Mouse (Mus musculus): ENCODE data around the gene Sik2. TPM values are rescaled to one million over a fixed set of nuclear protein-coding genes. Genes with fewer than 3 reads are reported as not detected.

The Sik2 gene
- polyA plus RNA-seq, 1 experiment from 2014 or later, result 10.1 TPM

GRCm38 (mm10) chr9:50848821-50849220, 160.1 kb downstream of the Sik2 start:
- Histone ChIP-seq H3K4me1 (replicated peaks; ENCODE audit: control insufficient read depth, insufficient read depth) (no peaks in the 10 kb centered on the region), H3K36me3 (ENCODE audit: control insufficient read depth, insufficient read depth, low read length) (no peaks in the 10 kb centered on the region), H3K9ac (ENCODE audit: low read length) (no peak overlapping the region), H3K27ac (replicated peaks) (0 out of 2 replicates have a peak overlapping the region, but pooled peaks have one; percentile 25), H3K4me2 (replicated peaks; ENCODE audit: low read depth) (no peak overlapping the region), H3K9me3 (ENCODE audit: control insufficient read depth, low read length) (no peaks in the 10 kb centered on the region), H3K27me3 (ENCODE audit: control insufficient read depth, insufficient read depth, low read length) (no peaks in the 10 kb centered on the region), H3K4me3 (ENCODE audit: low read depth, low read length) (no peak overlapping the region)
- DNase-seq (ENCODE audit: low spot score) (no peak), ATAC-seq (ENCODE audit: low FRiP score, low TSS enrichment) (no peak)
- no peak for TF ChIP-seq EP300 (optimal IDR thresholded peaks at IDR 0.05)
- no peak for TF ChIP-seq CTCF (IDR thresholded peaks at IDR 0.05; ENCODE audit: low read depth)
- 52% methylated on average over 5 of the region's 5 CpGs for WGBS

GRCm38 (mm10) chr9:50847606-50848368, 161.1 kb downstream of the Sik2 start:
- Histone ChIP-seq H3K27ac (replicated peaks) (no peak overlapping the region), H3K4me1 (replicated peaks; ENCODE audit: control insufficient read depth, insufficient read depth) (no peaks in the 10 kb centered on the region), H3K4me2 (replicated peaks; ENCODE audit: low read depth) (no peak overlapping the region), H3K9ac (ENCODE audit: low read length) (no peak overlapping the region), H3K36me3 (ENCODE audit: control insufficient read depth, insufficient read depth, low read length) (no peaks in the 10 kb centered on the region), H3K9me3 (ENCODE audit: control insufficient read depth, low read length) (no peaks in the 10 kb centered on the region), H3K27me3 (ENCODE audit: control insufficient read depth, insufficient read depth, low read length) (no peaks in the 10 kb centered on the region), H3K4me3 (ENCODE audit: low read depth, low read length) (no peak overlapping the region)
- 41% methylated on average over 12 of the region's 12 CpGs for WGBS
- TF ChIP-seq CTCF (IDR thresholded peaks at IDR 0.05; ENCODE audit: low read depth) (no peak), EP300 (optimal IDR thresholded peaks at IDR 0.05) (no peak)
- ATAC-seq (ENCODE audit: low FRiP score, low TSS enrichment) (no peak), DNase-seq (ENCODE audit: low spot score) (peak; percentile 25)

GRCm38 (mm10) chr9:50847133-50847532, 161.7 kb downstream of the Sik2 start:
- WGBS, result 81% methylated on average over 6 of the region's 6 CpGs

GRCm38 (mm10) chr9:50845547-50845946, 163.3 kb downstream of the Sik2 start:
- Histone ChIP-seq H3K27me3 (ENCODE audit: control insufficient read depth, insufficient read depth, low read length) (no peaks in the 10 kb centered on the region), H3K27ac (replicated peaks) (no peak overlapping the region), H3K9ac (ENCODE audit: low read length) (no peak overlapping the region), H3K4me2 (replicated peaks; ENCODE audit: low read depth) (no peak overlapping the region), H3K4me3 (ENCODE audit: low read depth, low read length) (no peak overlapping the region), H3K4me1 (replicated peaks; ENCODE audit: control insufficient read depth, insufficient read depth) (no peaks in the 10 kb centered on the region), H3K36me3 (ENCODE audit: control insufficient read depth, insufficient read depth, low read length) (no peaks in the 10 kb centered on the region), H3K9me3 (ENCODE audit: control insufficient read depth, low read length) (no peaks in the 10 kb centered on the region)
- 74% methylated on average over 9 of the region's 9 CpGs for WGBS
- no peak for DNase-seq (ENCODE audit: low spot score)
- no peak for ATAC-seq (ENCODE audit: low FRiP score, low TSS enrichment)
- TF ChIP-seq EP300 (optimal IDR thresholded peaks at IDR 0.05), result no peak
- TF ChIP-seq CTCF (IDR thresholded peaks at IDR 0.05; ENCODE audit: low read depth), result no peak

More at GRCm38 (mm10) chr9:50847133-50847532, 161.7 kb downstream of the Sik2 start:
- no peaks in the 10 kb centered on the region for H3K4me1 ChIP-seq (replicated peaks; ENCODE audit: control insufficient read depth, insufficient read depth)
- H3K36me3 ChIP-seq (ENCODE audit: control insufficient read depth, insufficient read depth, low read length), result no peaks in the 10 kb centered on the region
- DNase-seq (ENCODE audit: low spot score) (no peak), ATAC-seq (ENCODE audit: low FRiP score, low TSS enrichment) (no peak)
- H3K4me2 ChIP-seq (replicated peaks; ENCODE audit: low read depth), result no peak overlapping the region
- H3K27ac ChIP-seq (replicated peaks), result no peak overlapping the region
- TF ChIP-seq EP300 (optimal IDR thresholded peaks at IDR 0.05), result no peak
- TF ChIP-seq CTCF (IDR thresholded peaks at IDR 0.05; ENCODE audit: low read depth), result no peak
- no peaks in the 10 kb centered on the region for H3K9me3 ChIP-seq (ENCODE audit: control insufficient read depth, low read length)
- no peak overlapping the region for H3K4me3 ChIP-seq (ENCODE audit: low read depth, low read length)
- H3K27me3 ChIP-seq (ENCODE audit: control insufficient read depth, insufficient read depth, low read length), result no peaks in the 10 kb centered on the region
- H3K9ac ChIP-seq (ENCODE audit: low read length), result no peak overlapping the region

GRCm38 (mm10) chr9:50845081-50845480, 163.8 kb downstream of the Sik2 start, which contains the start of gene Ppp2r1b:
Ppp2r1b (plus strand) TSS chr9:50845301.
- DNase-seq (ENCODE audit: low spot score) (no peak), ATAC-seq (ENCODE audit: low FRiP score, low TSS enrichment) (no peak)
- H3K36me3 ChIP-seq (ENCODE audit: control insufficient read depth, insufficient read depth, low read length), result no peaks in the 10 kb centered on the region
- 91% methylated on average over 3 of the region's 3 CpGs for whole genome bisulfite sequencing
- no peaks in the 10 kb centered on the region for H3K9me3 ChIP-seq (ENCODE audit: control insufficient read depth, low read length)
- TF ChIP-seq EP300 (optimal IDR thresholded peaks at IDR 0.05) (no peak), CTCF (IDR thresholded peaks at IDR 0.05; ENCODE audit: low read depth) (no peak)
- H3K4me1 ChIP-seq (replicated peaks; ENCODE audit: control insufficient read depth, insufficient read depth), result no peaks in the 10 kb centered on the region
- no peak within 1 kb of the TSS for H3K9ac ChIP-seq (ENCODE audit: low read length)
- H3K27me3 ChIP-seq (ENCODE audit: control insufficient read depth, insufficient read depth, low read length), result no peaks in the 10 kb centered on the region
- no peak within 1 kb of the TSS for H3K27ac ChIP-seq (replicated peaks)
- H3K4me2 ChIP-seq (replicated peaks; ENCODE audit: low read depth), result no peak within 1 kb of the TSS
- no peak within 1 kb of the TSS for H3K4me3 ChIP-seq (ENCODE audit: low read depth, low read length)

Other genes starting within 250 kb of the Sik2 start
- 7.2 and 8.3 TPM in 2 replicates for gene Fdxacb1, start 240.8 kb downstream of the Sik2 start, polyA plus RNA-seq (2015; fragmentation: Nextera tagmentation; extraction: Ambion mirVana)
- gene Alg9, start 234.1 kb downstream of the Sik2 start, polyA plus RNA-seq (2015; fragmentation: Nextera tagmentation; extraction: Ambion mirVana), result 19.7 and 19.8 TPM in 2 replicates
- 36.8 and 41.3 TPM in 2 replicates for gene 1110032A03Rik, start 233.6 kb downstream of the Sik2 start, polyA plus RNA-seq (2015; fragmentation: Nextera tagmentation; extraction: Ambion mirVana)
- 32.6 and 33.2 TPM in 2 replicates for gene Ppp2r1b, start 163.8 kb downstream of the Sik2 start, polyA plus RNA-seq (2015; fragmentation: Nextera tagmentation; extraction: Ambion mirVana)
- not detected in 2 replicates for gene Btg4, start 51.8 kb upstream of the Sik2 start, polyA plus RNA-seq (2015; fragmentation: Nextera tagmentation; extraction: Ambion mirVana)
- gene Layn, start 68.0 kb upstream of the Sik2 start, polyA plus RNA-seq (2015; fragmentation: Nextera tagmentation; extraction: Ambion mirVana), result 2.5 and 2.9 TPM in 2 replicates
- gene 4833427G06Rik, start 93.0 kb upstream of the Sik2 start, polyA plus RNA-seq (2015; fragmentation: Nextera tagmentation; extraction: Ambion mirVana), result not detected in 2 replicates
- gene Gm32742, start 156.4 kb upstream of the Sik2 start, polyA plus RNA-seq (2015; fragmentation: Nextera tagmentation; extraction: Ambion mirVana), result 0.06 and 0.08 TPM in 2 replicates
- 0.12 and 0.13 TPM in 2 replicates for gene Pou2af1, start 204.6 kb upstream of the Sik2 start, polyA plus RNA-seq (2015; fragmentation: Nextera tagmentation; extraction: Ambion mirVana)

All from stomach, postnatal 0 days (tissue).